Mouse (Mus musculus) bone marrow macrophage, adult 2 months (primary cell): ENCODE results near the gene Nktr. TPM values are rescaled to one million over a fixed set of nuclear protein-coding genes. Genes with fewer than 3 reads are reported as not detected.

Source experiments
- H3K27ac ChIP-seq: 2 replicates; pipeline ENCODE4 v1.5.1; 2012; ENCODE audit warnings: low read depth, low read length; ENCODE audit not compliant: insufficient read depth
- H3K4me1 ChIP-seq: 2 replicates; pipeline ENCODE4 v1.6.1; 2012; ENCODE audit warnings: low read length; ENCODE audit not compliant: control insufficient read depth, insufficient read depth
- H3K4me3 ChIP-seq: 2 replicates; pipeline ENCODE4 v1.5.1; 2012; ENCODE audit warnings: mild to moderate bottlenecking, low read length, moderate library complexity; ENCODE audit not compliant: insufficient read depth
- CTCF ChIP-seq: IDR thresholded peaks from 2 replicates; pipeline ENCODE4 v1.5.1; 2012; ENCODE audit warnings: low read depth, mild to moderate bottlenecking, low read length, moderate library complexity
- POLR2A ChIP-seq: IDR thresholded peaks from 2 replicates; pipeline ENCODE4 v1.6.1; 2012; ENCODE audit warnings: mild to moderate bottlenecking, low read depth, low read length, borderline replicate concordance
- polyA plus RNA-seq: library from polyadenylated mRNA; stranded (reverse); fragments of >200 nt; gene quantifications from 2 replicates; pipeline ENCODE4 v1.2.4, GENCODE M21; 2012; ENCODE audit not compliant: missing spikeins, insufficient read depth, insufficient read length

Gene Nktr
- polyA plus RNA-seq, 1 experiment = 109 TPM

DNA sequence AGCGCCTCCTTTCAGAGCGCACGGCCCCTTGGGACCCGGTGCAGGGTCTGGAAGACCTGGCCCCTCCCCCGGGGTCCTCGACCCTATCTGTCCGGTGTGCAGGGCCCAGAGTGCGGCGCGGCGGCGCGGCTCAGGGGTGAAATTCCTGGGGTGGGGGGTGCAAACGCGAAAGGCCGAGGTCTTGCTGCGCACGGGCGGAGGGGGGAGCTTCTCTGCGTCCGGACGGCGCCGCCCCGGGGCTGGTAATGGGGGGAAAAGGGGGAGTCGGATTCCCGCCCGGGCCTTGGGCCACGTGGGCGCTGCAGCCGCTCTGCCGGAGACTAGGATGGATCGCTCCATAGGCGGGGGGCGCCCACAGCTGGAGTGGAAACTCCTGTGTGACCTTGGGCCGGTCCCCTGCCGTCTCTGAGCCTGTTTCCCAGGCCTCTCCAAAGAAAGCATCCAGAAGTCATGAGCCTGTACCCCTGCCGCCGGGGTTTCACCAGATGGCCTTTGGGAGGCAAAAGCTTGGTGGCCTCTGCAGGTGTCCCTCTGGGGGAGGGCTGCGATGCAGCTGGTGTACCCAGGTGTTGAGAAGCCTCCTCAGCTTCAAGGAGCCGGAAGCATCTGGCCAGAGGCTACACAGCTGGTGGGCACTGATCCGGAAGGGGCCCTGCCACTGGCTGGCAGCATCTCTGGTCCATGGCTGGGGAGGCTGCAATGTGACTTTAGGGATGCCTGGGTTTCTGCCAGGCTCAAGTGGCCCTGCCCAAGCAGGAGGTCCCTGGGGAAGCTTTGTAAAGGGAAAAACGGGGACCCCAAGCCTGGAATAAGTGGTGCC lies 41.5 kb downstream of the Nktr start:
- Histone ChIP-seq H3K4me3 (peak overlapping the region; percentile 57), H3K4me1 (no peaks in the 10 kb centered on the region), H3K27ac (no peak overlapping the region)
- TF ChIP-seq CTCF (no peak), POLR2A (no peak)

DNA sequence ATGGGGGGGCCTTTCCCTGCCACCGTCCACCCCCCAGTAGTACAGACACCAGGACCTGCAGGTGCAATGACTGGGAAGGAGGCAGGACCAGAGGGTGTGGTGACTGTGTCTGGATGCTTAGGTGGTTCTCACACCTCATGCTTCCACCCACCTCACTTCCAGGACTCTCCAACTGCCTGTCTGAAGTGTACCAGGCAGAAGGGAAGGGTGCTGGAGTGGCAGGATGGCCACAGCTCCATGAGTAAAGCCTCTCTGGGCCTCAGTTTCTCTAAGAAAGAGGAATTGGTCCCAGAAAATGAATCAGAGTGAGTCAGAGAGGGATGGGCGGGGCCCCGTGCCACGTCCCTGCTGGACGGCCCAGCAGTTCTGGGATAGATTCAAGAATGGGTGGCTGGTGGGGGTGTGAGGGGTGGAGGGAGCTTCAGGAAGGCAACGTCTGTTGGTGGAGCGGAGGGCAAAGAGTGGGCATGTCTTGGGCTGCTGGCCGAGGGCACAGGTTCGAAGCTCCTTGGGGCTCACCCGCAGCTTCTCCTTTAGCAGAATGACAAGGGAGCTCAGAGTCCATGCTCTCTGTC lies 42.2 kb downstream of the Nktr start:
- TF ChIP-seq CTCF (no peak), POLR2A (no peak)
- Histone ChIP-seq H3K27ac (no peak overlapping the region), H3K4me1 (no peaks in the 10 kb centered on the region), H3K4me3 (peak overlapping the region; percentile 57)

DNA sequence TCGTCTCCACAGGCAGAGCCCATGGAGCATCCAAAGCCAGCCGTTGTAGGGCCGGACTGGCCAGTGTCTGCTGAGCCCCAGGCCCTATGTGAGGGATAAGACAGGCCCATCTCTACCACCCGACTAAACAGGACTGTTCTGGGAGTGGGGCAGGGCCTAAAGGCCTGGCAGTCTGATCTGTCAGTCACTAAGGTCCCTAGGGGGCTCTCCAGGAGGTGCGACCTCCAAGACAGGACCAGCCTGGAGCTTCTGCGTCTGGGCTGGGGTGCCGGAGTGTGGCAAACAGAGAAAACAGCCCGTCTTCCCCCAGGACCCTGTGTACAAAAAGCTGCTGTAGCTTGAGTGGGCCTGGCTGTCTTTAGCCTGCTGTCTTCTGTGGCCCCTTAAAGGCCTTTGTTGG lies 42.8 kb downstream of the Nktr start:
- Histone ChIP-seq H3K27ac (no peak overlapping the region), H3K4me1 (no peaks in the 10 kb centered on the region), H3K4me3 (no peak overlapping the region)
- TF ChIP-seq POLR2A (no peak), CTCF (no peak)

DNA sequence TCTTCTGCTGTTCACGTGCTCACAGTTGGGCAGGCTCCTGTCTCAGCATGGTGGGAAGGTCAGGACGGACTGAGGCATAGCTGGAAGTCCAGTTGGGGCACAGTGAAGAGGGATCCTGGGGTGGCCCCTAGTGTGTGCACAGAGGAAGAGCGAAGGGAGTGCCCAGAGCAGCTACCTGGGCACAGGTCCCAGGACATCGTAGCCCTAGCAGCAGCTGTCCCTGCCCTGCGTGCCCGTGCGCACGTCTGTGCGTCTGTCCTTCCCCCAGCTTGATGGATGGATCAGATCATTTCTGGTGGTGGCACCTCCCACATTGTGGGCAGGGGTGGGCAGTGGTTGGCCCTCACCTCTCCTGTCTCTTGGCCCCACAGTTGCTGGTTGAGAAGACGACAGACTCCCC lies 43.3 kb downstream of the Nktr start:
- H3K4me3 ChIP-seq = no peak overlapping the region
- H3K4me1 ChIP-seq = no peaks in the 10 kb centered on the region
- TF ChIP-seq POLR2A = no peak
- TF ChIP-seq CTCF = no peak
- H3K27ac ChIP-seq = no peak overlapping the region

DNA sequence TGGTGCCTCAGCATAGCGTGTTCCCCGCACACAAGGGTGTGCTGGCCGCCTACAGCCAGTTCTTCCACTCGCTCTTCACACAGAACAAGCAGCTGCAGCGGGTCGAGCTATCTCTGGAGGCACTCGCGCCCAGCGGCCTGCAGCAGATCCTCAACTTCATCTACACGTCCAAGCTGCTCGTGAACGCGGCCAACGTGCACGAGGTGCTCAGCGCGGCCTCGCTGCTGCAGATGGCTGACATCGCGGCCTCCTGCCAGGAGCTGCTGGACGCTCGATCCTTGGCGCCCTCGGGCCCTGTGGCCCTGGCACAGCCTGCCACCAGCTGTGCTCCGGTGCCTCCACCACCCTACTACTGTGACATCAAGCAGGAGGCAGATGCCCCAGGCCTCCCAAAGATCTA lies 43.8 kb downstream of the Nktr start:
- Histone ChIP-seq H3K4me1 (no peaks in the 10 kb centered on the region), H3K4me3 (no peak overlapping the region), H3K27ac (no peak overlapping the region)
- no peak for TF ChIP-seq CTCF
- no peak for TF ChIP-seq POLR2A

DNA sequence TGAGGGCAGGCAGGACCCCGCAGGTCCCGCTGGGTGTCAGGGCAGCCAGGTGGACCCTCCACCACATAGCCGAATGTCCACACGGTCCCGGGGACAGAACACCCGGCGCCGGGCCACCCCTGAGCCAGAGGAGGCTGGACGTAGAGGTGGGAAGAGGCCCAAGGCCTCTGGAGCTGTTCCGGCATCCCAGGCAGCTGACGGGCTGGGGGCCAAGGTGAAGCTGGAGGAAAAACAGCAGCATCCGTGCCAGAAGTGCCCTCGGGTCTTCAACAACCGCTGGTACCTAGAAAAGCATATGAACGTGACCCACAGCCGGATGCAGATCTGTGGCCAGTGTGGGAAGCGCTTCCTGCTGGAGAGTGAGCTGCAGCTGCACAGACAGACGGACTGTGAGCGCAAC lies 44.7 kb downstream of the Nktr start:
- TF ChIP-seq CTCF (no peak), POLR2A (no peak)

DNA sequence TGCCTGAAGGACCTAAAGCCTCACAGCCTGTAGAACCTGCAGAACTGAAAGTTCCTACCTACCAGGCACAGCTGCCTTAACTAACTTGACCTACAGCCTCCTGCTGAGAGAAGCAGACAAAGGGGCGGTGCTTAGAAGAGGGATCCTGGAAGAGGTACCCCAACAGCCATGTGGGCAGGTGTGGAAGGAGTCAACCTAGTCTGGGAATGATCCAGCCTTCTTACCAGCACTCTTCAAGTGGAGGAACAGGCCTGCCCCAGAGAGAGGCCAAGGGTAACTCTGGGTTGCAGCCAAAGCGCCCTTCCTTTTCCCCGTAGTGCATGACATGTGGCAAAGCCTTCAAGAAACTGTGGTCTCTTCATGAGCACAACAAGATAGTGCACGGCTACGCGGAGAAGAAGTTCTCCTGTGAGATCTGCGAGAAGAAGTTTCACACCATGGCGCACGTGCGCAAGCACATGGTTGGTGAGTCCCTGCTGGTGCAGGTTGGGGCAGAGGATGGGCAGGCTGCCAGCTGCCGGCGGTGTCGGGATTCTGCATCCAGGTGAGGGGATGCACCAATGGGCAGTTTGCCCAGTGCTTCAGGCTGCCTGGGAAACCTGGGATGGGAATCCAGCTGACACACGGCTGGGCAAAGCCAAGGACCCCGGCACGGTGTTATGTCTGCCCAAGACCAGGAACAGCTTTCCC lies 46.3 kb downstream of the Nktr start:
- H3K4me3 ChIP-seq = no peak overlapping the region
- H3K4me1 ChIP-seq = no peaks in the 10 kb centered on the region
- TF ChIP-seq CTCF (no peak), POLR2A (no peak)
- no peak overlapping the region for H3K27ac ChIP-seq

More for the DNA sequence above, 44.7 kb downstream of the Nktr start:
- no peaks in the 10 kb centered on the region for H3K4me1 ChIP-seq
- no peak overlapping the region for H3K4me3 ChIP-seq
- no peak overlapping the region for H3K27ac ChIP-seq

DNA sequence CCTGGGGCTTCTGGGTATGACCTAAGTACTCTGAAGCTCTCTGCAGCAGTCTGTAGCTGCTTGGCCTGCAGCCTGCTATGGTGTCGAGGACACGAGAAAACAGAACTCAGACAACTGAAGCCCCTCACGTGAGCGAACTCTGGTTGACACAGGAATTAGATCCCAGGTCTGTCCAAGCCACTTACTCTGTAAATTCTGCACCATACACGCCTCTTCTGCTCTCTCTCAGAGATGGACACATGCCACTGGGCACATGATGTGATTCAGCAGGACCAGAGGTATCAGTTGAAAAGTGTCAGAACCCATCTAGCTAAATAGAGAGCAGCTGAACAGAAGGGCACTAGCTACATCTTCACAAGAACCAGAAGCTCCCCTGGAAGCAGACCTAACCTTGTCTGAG lies 53.4 kb downstream of the Nktr start:
- H3K4me1 ChIP-seq = no peaks in the 10 kb centered on the region
- no peak overlapping the region for H3K27ac ChIP-seq
- TF ChIP-seq CTCF (no peak), POLR2A (no peak)
- no peak overlapping the region for H3K4me3 ChIP-seq

DNA sequence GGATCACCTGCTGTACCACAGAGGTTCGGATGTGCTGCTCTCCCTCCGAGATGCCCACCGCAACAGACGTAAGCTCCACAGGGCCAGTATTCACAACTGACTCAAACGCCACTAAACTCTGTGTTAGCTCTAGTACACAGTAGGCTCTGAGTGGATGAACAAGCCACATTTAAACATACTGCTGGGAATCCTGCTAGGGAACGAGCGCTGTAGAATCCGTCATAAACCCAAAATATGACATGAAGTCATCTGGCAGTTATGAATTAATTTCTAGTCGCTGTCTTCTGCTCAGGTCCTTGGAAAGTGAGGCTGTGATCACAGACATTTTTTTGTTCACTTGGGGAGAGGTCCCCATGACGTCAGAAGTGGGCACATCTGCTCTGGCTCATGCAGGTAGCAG lies 57.0 kb downstream of the Nktr start:
- no peak overlapping the region for H3K27ac ChIP-seq
- H3K4me3 ChIP-seq = no peak overlapping the region
- TF ChIP-seq CTCF (no peak), POLR2A (no peak)
- no peaks in the 10 kb centered on the region for H3K4me1 ChIP-seq

DNA sequence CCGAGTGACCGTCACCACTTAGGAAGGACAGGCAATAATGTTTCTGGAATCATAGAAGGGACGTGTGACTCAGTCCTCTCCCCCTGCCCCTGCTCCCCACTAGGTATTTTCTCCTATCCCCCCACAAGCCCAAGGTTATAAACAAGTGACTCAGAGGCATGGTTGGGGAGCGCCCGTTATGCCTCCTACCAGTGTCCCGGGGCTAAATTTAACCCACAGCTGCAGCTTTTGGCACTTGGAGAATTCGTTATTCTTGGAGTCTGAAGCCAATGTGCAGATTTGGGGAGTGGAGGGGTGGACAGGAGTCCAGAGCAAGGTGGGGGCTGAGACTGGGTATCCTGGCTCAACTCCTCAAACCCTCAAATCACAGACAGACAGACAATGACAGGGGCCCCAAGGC lies 57.5 kb downstream of the Nktr start:
- TF ChIP-seq POLR2A = no peak
- no peak for TF ChIP-seq CTCF
- H3K4me3 ChIP-seq = no peak overlapping the region

More for the DNA sequence above, 57.5 kb downstream of the Nktr start:
- H3K27ac ChIP-seq = no peak overlapping the region
- no peaks in the 10 kb centered on the region for H3K4me1 ChIP-seq
